Mouse (Mus musculus) sigmoid colon, adult 10 weeks (tissue): ENCODE results near the gene Gm11564. TPM values are rescaled to one million over a fixed set of nuclear protein-coding genes. Genes with fewer than 3 reads are reported as not detected.

Experiments used
- polyA plus RNA-seq: library from polyadenylated mRNA; stranded (reverse); fragments of 350-450 nt; fragmentation: Illumina TruSeq; extraction: RNeasy Lipid Tissue Mini Kit (QIAGEN cat#74804); gene quantifications from one replicate; pipeline ENCODE4 v1.2.3, GENCODE M21; 2014; ENCODE audit warnings: low read depth, low replicate concordance

Gm11564 gene
- polyA plus RNA-seq: not detected

DNA sequence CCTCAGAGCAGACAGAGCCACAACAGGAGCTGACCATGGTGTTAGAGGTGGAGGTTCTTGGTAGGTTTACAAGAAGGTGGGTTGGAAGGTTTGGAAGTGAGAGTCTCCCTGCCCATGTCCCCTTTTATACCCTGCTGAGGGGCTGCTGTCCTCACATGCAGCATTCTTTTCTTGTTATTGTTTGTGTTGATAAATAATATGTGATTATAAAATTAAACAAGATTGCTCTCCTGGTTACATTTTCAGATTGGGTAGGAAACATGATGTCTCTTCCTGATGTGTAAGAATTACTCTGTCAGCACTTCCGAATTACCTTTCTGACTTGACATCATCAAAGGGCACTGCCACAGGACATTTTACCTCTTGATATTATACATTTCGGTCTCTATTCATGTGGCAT, at the start of gene Gm11564:
Gm11564 (minus strand) TSS at position 101 of the 400 bp plus-strand sequence.

DNA sequence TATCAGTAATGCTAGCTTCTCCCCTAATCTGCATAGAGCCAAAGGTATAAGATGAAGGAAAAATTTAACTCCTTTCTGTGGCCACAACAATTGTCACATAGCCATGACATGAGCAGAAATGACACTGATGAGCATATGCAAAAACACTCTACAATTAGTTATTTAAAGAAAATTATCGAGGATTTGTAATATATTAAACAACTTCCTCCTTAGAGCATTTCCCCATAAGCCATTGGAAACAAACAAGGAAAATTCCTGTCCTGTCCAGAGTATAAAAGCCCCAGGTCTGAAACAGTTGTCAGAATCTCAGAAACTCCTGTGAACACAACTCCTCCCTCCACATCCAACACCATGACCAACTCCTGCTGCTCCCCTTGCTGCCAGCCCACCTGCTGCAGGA, 48.7 kb upstream of the Gm11564 start, which contains the start of gene Gm11559:
Gm11559 (plus strand) TSS at position 301 of the 400 bp plus-strand sequence.

GRCm38 (mm10) chr11:99857617-99858016, 42.2 kb upstream of the Gm11564 start, which contains the start of gene Gm11568:
Gm11568 (plus strand) TSS chr11:99857917.

GRCm38 (mm10) chr11:99851508-99851907, 36.0 kb upstream of the Gm11564 start, which contains the start of gene Krtap4-16:
Krtap4-16 (minus strand) TSS chr11:99851608.

GRCm38 (mm10) chr11:99837966-99838365, 22.5 kb upstream of the Gm11564 start, which contains the start of gene 2300003K06Rik:
2300003K06Rik (minus strand) TSS chr11:99838066.

GRCm38 (mm10) chr11:99809792-99810191, 5.7 kb downstream of the Gm11564 start, which contains the start of gene Krtap4-13:
Krtap4-13 (minus strand) TSS chr11:99809892.

DNA sequence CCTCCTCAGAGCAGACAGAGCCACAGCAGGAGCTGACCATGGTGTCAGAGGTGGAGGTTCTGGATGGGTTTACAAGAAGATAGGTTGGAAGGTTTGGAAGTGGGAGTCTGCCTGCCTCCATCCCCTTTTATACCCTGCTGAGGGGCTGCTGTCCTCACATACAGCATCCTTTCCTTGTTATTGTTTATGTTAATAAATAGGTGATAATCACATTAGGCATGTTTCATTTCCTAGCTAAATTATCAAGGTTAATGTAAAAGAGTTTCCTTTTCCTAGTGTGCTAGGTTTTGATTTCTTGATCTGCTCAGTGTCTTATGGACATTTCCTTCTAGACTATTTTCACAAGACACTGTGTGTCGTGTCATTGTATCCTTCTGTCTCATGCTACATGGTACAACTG, 11.1 kb downstream of the Gm11564 start, which contains the start of gene Gm11554:
Gm11554 (minus strand) TSS at position 101 of the 400 bp plus-strand sequence.

DNA sequence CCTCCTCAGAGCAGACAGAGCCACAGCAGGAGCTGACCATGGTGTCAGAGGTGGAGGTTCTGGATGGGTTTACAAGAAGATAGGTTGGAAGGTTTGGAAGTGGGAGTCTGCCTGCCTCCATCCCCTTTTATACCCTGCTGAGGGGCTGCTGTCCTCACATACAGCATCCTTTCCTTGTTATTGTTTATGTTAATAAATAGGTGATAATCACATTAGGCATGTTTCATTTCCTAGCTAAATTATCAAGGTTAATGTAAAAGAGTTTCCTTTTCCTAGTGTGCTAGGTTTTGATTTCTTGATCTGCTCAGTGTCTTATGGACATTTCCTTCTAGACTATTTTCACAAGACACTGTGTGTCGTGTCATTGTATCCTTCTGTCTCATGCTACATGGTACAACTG, 16.6 kb downstream of the Gm11564 start, which contains the start of gene Gm11569:
Gm11569 (minus strand) TSS at position 101 of the 400 bp plus-strand sequence.

GRCm38 (mm10) chr11:99793367-99793766, 22.1 kb downstream of the Gm11564 start, which contains the start of gene Gm11596:
Gm11596 (minus strand) TSS chr11:99793467.

GRCm38 (mm10) chr11:99784900-99785299, 30.6 kb downstream of the Gm11564 start, which contains the start of gene Krtap4-9:
Krtap4-9 (plus strand) TSS chr11:99785200.

GRCm38 (mm10) chr11:99780604-99781003, 34.9 kb downstream of the Gm11564 start, which contains the start of gene Krtap4-8:
Krtap4-8 (minus strand) TSS chr11:99780704.

DNA sequence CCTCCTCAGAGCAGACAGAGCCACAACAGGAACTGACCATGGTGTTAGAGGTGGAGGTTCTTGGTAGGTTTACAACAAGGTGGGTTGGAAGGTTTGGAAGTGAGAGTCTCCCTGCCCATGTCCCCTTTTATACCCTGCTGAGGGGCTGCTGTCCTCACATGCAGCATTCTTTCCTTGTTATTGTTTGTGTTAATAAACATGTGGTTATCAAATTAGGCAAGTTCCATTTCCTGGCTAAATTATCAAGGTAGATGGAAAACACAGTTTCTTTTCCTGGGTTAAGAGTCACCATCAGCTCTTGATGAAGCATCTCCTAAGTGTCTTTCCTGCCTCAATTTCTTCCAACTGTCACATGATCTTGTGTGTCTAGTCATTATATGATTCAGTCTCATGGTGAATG, 42.7 kb downstream of the Gm11564 start, which contains the start of gene Gm11595:
Gm11595 (minus strand) TSS at position 101 of the 400 bp plus-strand sequence.

Other genes starting within 250 kb of the Gm11564 start
- gene Krtap3-1, start 249.0 kb downstream of the Gm11564 start, polyA plus RNA-seq: not detected
- gene Krtap1-5, start 234.7 kb downstream of the Gm11564 start, polyA plus RNA-seq: not detected
- gene Krtap1-4, start 232.0 kb downstream of the Gm11564 start, polyA plus RNA-seq: not detected
- gene Krtap1-3, start 224.3 kb downstream of the Gm11564 start, polyA plus RNA-seq: not detected
- gene Krtap9-3, start 217.6 kb downstream of the Gm11564 start, polyA plus RNA-seq: not detected
- not detected for gene Gm11938, start 212.4 kb downstream of the Gm11564 start, polyA plus RNA-seq
- not detected for gene Gm11937, start 205.5 kb downstream of the Gm11564 start, polyA plus RNA-seq
- not detected for gene Krtap2-4, start 200.8 kb downstream of the Gm11564 start, polyA plus RNA-seq
- gene Gm11562, start 195.2 kb downstream of the Gm11564 start, polyA plus RNA-seq: not detected
- not detected for gene Krtap4-1, start 187.4 kb downstream of the Gm11564 start, polyA plus RNA-seq
- gene Krtap4-2, start 180.6 kb downstream of the Gm11564 start, polyA plus RNA-seq: not detected
- not detected for gene Krtap4-7, start 171.6 kb downstream of the Gm11564 start, polyA plus RNA-seq
- not detected for gene Gm11555, start 165.4 kb downstream of the Gm11564 start, polyA plus RNA-seq
- not detected for gene Gm11563, start 156.7 kb downstream of the Gm11564 start, polyA plus RNA-seq
- gene Krtap4-6, start 149.7 kb downstream of the Gm11564 start, polyA plus RNA-seq: not detected
- gene Gm14190, start 124.9 kb downstream of the Gm11564 start, polyA plus RNA-seq: not detected
- not detected for gene Gm14180, start 81.4 kb downstream of the Gm11564 start, polyA plus RNA-seq
- gene Gm11595, start 42.8 kb downstream of the Gm11564 start, polyA plus RNA-seq: not detected
- gene Krtap4-8, start 35.0 kb downstream of the Gm11564 start, polyA plus RNA-seq: not detected
- not detected for gene Krtap4-9, start 30.5 kb downstream of the Gm11564 start, polyA plus RNA-seq
- gene Gm11596, start 22.2 kb downstream of the Gm11564 start, polyA plus RNA-seq: not detected
- gene Gm11569, start 16.7 kb downstream of the Gm11564 start, polyA plus RNA-seq: not detected
- not detected for gene Gm11554, start 11.2 kb downstream of the Gm11564 start, polyA plus RNA-seq
- not detected for gene Krtap4-13, start 5.8 kb downstream of the Gm11564 start, polyA plus RNA-seq
- gene 2300003K06Rik, start 22.4 kb upstream of the Gm11564 start, polyA plus RNA-seq: not detected
- not detected for gene Krtap4-16, start 35.9 kb upstream of the Gm11564 start, polyA plus RNA-seq
- not detected for gene Gm11568, start 42.3 kb upstream of the Gm11564 start, polyA plus RNA-seq
- gene Gm11559, start 48.8 kb upstream of the Gm11564 start, polyA plus RNA-seq: not detected
- gene Krtap9-1, start 57.7 kb upstream of the Gm11564 start, polyA plus RNA-seq: not detected
- not detected for gene Gm11567, start 63.5 kb upstream of the Gm11564 start, polyA plus RNA-seq
- not detected for gene Krtap31-1, start 92.3 kb upstream of the Gm11564 start, polyA plus RNA-seq
- not detected for gene Gm11565, start 99.1 kb upstream of the Gm11564 start, polyA plus RNA-seq
- gene Krtap31-2, start 120.6 kb upstream of the Gm11564 start, polyA plus RNA-seq: not detected
- not detected for gene Krtap9-5, start 132.8 kb upstream of the Gm11564 start, polyA plus RNA-seq
- not detected for gene Krtap29-1, start 163.4 kb upstream of the Gm11564 start, polyA plus RNA-seq
- not detected for gene Krtap16-1, start 170.9 kb upstream of the Gm11564 start, polyA plus RNA-seq
- not detected for gene Krtap17-1, start 178.3 kb upstream of the Gm11564 start, polyA plus RNA-seq
- not detected for gene Krt33a, start 200.5 kb upstream of the Gm11564 start, polyA plus RNA-seq
- not detected for gene Krt33b, start 214.2 kb upstream of the Gm11564 start, polyA plus RNA-seq
- not detected for gene Krt34, start 225.9 kb upstream of the Gm11564 start, polyA plus RNA-seq
- not detected for gene Krt31, start 234.9 kb upstream of the Gm11564 start, polyA plus RNA-seq